Mouse (Mus musculus): ENCODE results near the gene Phb2.

GRCm38 (mm10) chr6:124663424-124663795 lies 48.7 kb upstream of the Phb2 start:
- TF ChIP-seq POLR2A (IDR thresholded peaks at IDR 0.05; ENCODE audit: extremely low read depth, insufficient read depth, low read length), result no peak
- no peak for TF ChIP-seq CTCF (IDR thresholded peaks at IDR 0.05; ENCODE audit: extremely low read depth, insufficient read depth, low read length)

All from cortical plate, adult 2 months (tissue).